Mouse (Mus musculus): ENCODE results near the gene Slc34a2. TPM values are rescaled to one million over a fixed set of nuclear protein-coding genes. Genes with fewer than 3 reads are reported as not detected.

Slc34a2 gene
- polyA plus RNA-seq, 1 experiment, result 42.3 TPM

GRCm38 (mm10) chr5:53009770-53010133 lies 28.1 kb upstream of the Slc34a2 start:
- H3K27ac ChIP-seq (ENCODE audit: control insufficient read depth, insufficient read depth, low read depth, low read length), result no peak overlapping the region
- H3K4me1 ChIP-seq (ENCODE audit: control insufficient read depth, insufficient read depth, low read length), result no peaks in the 10 kb centered on the region
- no peaks in the 10 kb centered on the region for H3K27me3 ChIP-seq (ENCODE audit: control insufficient read depth, insufficient read depth, low read length)
- H3K36me3 ChIP-seq (ENCODE audit: control insufficient read depth, insufficient read depth, low read length), result no peaks in the 10 kb centered on the region
- no peak for TF ChIP-seq POLR2A (IDR thresholded peaks at IDR 0.05; ENCODE audit: control insufficient read depth, low read depth, low read length)
- no peak for TF ChIP-seq CTCF (IDR thresholded peaks at IDR 0.05; ENCODE audit: control insufficient read depth, insufficient read depth, insufficient replicate concordance, low read depth, low read length)
- H3K4me3 ChIP-seq (ENCODE audit: control insufficient read depth, low read depth, low read length), result no peak overlapping the region

DNA sequence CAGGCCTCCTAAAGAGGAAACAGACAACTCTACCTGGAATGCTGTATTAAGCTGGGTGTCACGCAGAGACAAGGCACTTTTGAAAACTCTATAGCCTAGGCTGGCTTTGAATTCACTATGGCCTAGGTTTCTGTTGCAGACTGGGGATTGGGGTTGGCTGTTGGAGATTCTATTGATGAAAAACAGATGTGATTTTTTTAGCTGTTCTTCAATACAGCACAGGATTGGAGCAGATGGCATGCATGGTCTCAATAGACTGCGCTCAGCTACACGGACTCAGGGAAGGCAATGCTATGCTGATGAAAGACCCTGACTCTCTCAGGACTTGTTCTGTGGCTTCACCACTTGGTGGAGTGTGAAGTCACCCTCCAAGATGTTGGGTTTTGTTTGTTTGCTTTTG lies 26.6 kb upstream of the Slc34a2 start:
- H3K36me3 ChIP-seq (ENCODE audit: control insufficient read depth, insufficient read depth, low read length), result no peaks in the 10 kb centered on the region
- no peak overlapping the region for H3K27ac ChIP-seq (ENCODE audit: control insufficient read depth, insufficient read depth, low read depth, low read length)
- H3K27me3 ChIP-seq (ENCODE audit: control insufficient read depth, insufficient read depth, low read length), result no peaks in the 10 kb centered on the region
- H3K4me1 ChIP-seq (ENCODE audit: control insufficient read depth, insufficient read depth, low read length), result no peaks in the 10 kb centered on the region
- TF ChIP-seq POLR2A (IDR thresholded peaks at IDR 0.05; ENCODE audit: control insufficient read depth, low read depth, low read length) (no peak), CTCF (IDR thresholded peaks at IDR 0.05; ENCODE audit: control insufficient read depth, insufficient read depth, insufficient replicate concordance, low read depth, low read length) (no peak)
- H3K4me3 ChIP-seq (ENCODE audit: control insufficient read depth, low read depth, low read length), result no peak overlapping the region

DNA sequence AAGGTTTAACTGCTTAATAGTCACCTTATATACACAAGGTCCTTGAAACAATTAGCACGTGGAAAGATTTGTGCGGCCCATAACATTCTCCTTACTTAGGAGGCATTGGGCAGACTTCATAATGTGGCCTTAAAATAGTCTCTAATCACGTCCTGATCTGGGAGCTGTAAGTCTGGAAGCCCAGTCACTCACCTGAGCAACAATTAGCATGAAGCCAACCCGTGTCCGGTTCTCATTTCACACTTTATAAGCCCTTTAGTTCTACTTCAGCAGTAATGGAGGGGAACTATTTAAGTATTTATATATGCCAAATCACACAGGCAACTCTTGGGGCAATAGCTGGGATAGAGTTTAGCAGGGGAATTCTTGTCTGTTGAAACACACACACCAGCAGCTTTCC lies 21.3 kb upstream of the Slc34a2 start:
- no peak overlapping the region for H3K4me3 ChIP-seq (ENCODE audit: control insufficient read depth, low read depth, low read length)
- H3K4me1 ChIP-seq (ENCODE audit: control insufficient read depth, insufficient read depth, low read length), result no peaks in the 10 kb centered on the region
- H3K27me3 ChIP-seq (ENCODE audit: control insufficient read depth, insufficient read depth, low read length), result no peaks in the 10 kb centered on the region
- no peak overlapping the region for H3K27ac ChIP-seq (ENCODE audit: control insufficient read depth, insufficient read depth, low read depth, low read length)
- no peak for TF ChIP-seq CTCF (IDR thresholded peaks at IDR 0.05; ENCODE audit: control insufficient read depth, insufficient read depth, insufficient replicate concordance, low read depth, low read length)
- H3K36me3 ChIP-seq (ENCODE audit: control insufficient read depth, insufficient read depth, low read length), result no peaks in the 10 kb centered on the region

DNA sequence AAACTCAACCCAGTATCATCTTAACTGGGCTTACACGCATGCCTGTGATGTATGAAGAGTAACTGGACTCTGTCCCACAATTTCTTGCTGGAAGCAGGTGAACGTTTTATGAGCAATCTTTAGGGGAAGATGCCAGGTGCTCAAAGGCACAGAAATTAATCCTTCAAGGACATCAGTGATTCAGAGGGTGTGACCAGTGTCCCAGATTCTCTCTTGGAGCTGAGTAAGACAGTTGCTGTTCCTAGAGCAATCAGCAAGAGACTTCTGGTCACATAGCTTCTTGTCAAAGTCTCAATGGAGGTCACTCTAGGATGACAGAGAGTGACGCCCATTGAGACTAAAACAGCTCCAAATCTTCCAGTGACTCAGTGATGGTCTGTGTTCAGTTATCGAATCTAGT lies 19.6 kb upstream of the Slc34a2 start:
- H3K4me1 ChIP-seq (ENCODE audit: control insufficient read depth, insufficient read depth, low read length), result no peaks in the 10 kb centered on the region
- TF ChIP-seq POLR2A (IDR thresholded peaks at IDR 0.05; ENCODE audit: control insufficient read depth, low read depth, low read length) (no peak), CTCF (IDR thresholded peaks at IDR 0.05; ENCODE audit: control insufficient read depth, insufficient read depth, insufficient replicate concordance, low read depth, low read length) (no peak)
- H3K4me3 ChIP-seq (ENCODE audit: control insufficient read depth, low read depth, low read length), result no peak overlapping the region
- no peak overlapping the region for H3K27ac ChIP-seq (ENCODE audit: control insufficient read depth, insufficient read depth, low read depth, low read length)
- no peaks in the 10 kb centered on the region for H3K36me3 ChIP-seq (ENCODE audit: control insufficient read depth, insufficient read depth, low read length)
- no peaks in the 10 kb centered on the region for H3K27me3 ChIP-seq (ENCODE audit: control insufficient read depth, insufficient read depth, low read length)

DNA sequence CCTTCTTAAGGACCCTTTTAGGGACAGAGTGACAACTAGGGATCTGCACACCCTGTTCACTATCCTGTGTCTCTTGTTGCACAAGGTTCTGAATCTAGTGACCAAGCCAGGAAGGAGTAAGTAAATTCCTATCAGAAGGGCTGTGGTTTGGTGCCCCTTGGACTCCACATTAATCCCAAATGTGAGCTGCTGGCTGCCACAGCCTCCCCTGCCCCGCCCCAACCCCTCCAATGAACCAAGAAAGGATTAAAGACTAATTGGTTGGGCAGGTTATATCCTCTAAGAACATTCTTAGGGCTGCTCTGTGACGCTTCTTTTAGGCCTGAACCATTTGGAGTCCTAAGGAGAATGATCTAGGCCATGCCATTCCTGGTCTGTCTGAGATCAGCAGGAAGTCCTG lies 14.4 kb upstream of the Slc34a2 start:
- no peaks in the 10 kb centered on the region for H3K27me3 ChIP-seq (ENCODE audit: control insufficient read depth, insufficient read depth, low read length)
- TF ChIP-seq POLR2A (IDR thresholded peaks at IDR 0.05; ENCODE audit: control insufficient read depth, low read depth, low read length), result no peak
- no peak for TF ChIP-seq CTCF (IDR thresholded peaks at IDR 0.05; ENCODE audit: control insufficient read depth, insufficient read depth, insufficient replicate concordance, low read depth, low read length)
- no peak overlapping the region for H3K27ac ChIP-seq (ENCODE audit: control insufficient read depth, insufficient read depth, low read depth, low read length)
- H3K36me3 ChIP-seq (ENCODE audit: control insufficient read depth, insufficient read depth, low read length), result no peaks in the 10 kb centered on the region
- no peak overlapping the region for H3K4me3 ChIP-seq (ENCODE audit: control insufficient read depth, low read depth, low read length)
- H3K4me1 ChIP-seq (ENCODE audit: control insufficient read depth, insufficient read depth, low read length), result no peaks in the 10 kb centered on the region

GRCm38 (mm10) chr5:53023901-53024300 lies 14.0 kb upstream of the Slc34a2 start:
- Histone ChIP-seq H3K27ac (ENCODE audit: control insufficient read depth, insufficient read depth, low read depth, low read length) (no peak overlapping the region), H3K36me3 (ENCODE audit: control insufficient read depth, insufficient read depth, low read length) (no peaks in the 10 kb centered on the region), H3K4me1 (ENCODE audit: control insufficient read depth, insufficient read depth, low read length) (no peaks in the 10 kb centered on the region), H3K4me3 (ENCODE audit: control insufficient read depth, low read depth, low read length) (no peak overlapping the region), H3K27me3 (ENCODE audit: control insufficient read depth, insufficient read depth, low read length) (no peaks in the 10 kb centered on the region)
- TF ChIP-seq CTCF (IDR thresholded peaks at IDR 0.05; ENCODE audit: control insufficient read depth, insufficient read depth, insufficient replicate concordance, low read depth, low read length) (no peak), POLR2A (IDR thresholded peaks at IDR 0.05; ENCODE audit: control insufficient read depth, low read depth, low read length) (no peak)

DNA sequence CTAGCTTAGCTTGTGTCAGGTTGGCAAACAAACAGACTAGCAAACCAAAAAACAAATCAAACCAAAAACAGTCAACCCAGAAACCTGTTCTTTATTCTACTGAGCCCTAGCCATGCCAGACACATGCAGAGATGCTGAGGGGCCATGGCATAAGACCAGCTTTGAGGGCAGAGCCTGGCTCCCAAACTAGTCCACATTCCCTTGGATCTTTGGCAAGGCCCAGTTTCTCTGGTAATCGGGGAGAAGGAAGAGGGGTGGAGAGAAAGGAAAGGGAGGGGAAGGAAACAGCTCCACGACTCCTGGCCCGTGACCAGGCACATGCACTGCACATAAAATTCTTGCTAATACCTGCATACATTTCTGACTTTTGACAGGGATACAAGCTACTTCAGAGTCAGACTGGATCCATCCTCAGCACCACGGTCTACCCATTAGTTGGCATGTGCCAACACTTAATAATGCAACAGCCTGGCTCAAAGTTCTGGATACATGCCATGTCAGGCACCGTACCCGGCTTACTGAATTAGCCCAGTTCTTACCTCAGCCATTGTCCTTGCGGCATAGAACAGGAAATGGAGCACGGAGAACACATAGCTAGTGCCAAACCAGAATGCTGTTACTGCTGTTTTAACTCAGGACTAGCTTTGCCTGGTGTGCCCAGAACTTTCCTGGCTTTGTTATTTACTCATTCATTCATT lies 12.5 kb upstream of the Slc34a2 start:
- no peaks in the 10 kb centered on the region for H3K36me3 ChIP-seq (ENCODE audit: control insufficient read depth, insufficient read depth, low read length)

DNA sequence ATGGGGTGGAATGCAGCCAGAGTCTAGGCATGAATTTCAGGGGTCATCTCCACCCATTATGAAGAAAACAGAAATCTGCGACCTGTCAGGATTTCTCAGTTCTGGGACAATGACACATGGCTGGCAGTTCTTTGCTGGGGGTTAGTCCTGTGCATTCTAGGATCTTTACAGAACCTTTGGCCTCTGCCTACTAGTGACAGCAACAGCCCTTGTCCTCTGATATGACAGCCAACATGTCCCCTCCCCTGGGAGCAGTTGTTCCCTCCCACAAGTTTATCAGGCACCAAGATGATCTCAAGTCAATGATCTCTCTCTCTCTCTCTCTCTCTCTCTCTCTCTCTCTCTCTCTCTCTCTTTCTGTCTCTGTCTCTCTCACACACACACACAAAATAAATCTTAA lies 6.5 kb upstream of the Slc34a2 start:
- Histone ChIP-seq H3K4me1 (ENCODE audit: control insufficient read depth, insufficient read depth, low read length) (no peaks in the 10 kb centered on the region), H3K27ac (ENCODE audit: control insufficient read depth, insufficient read depth, low read depth, low read length) (no peak overlapping the region), H3K36me3 (ENCODE audit: control insufficient read depth, insufficient read depth, low read length) (no peaks in the 10 kb centered on the region), H3K4me3 (ENCODE audit: control insufficient read depth, low read depth, low read length) (no peak overlapping the region), H3K27me3 (ENCODE audit: control insufficient read depth, insufficient read depth, low read length) (no peaks in the 10 kb centered on the region)
- TF ChIP-seq CTCF (IDR thresholded peaks at IDR 0.05; ENCODE audit: control insufficient read depth, insufficient read depth, insufficient replicate concordance, low read depth, low read length) (no peak), POLR2A (IDR thresholded peaks at IDR 0.05; ENCODE audit: control insufficient read depth, low read depth, low read length) (no peak)

More for the DNA sequence above, 12.5 kb upstream of the Slc34a2 start:
- TF ChIP-seq POLR2A (IDR thresholded peaks at IDR 0.05; ENCODE audit: control insufficient read depth, low read depth, low read length), result no peak
- no peak for TF ChIP-seq CTCF (IDR thresholded peaks at IDR 0.05; ENCODE audit: control insufficient read depth, insufficient read depth, insufficient replicate concordance, low read depth, low read length)
- no peaks in the 10 kb centered on the region for H3K4me1 ChIP-seq (ENCODE audit: control insufficient read depth, insufficient read depth, low read length)
- no peaks in the 10 kb centered on the region for H3K27me3 ChIP-seq (ENCODE audit: control insufficient read depth, insufficient read depth, low read length)
- no peak overlapping the region for H3K4me3 ChIP-seq (ENCODE audit: control insufficient read depth, low read depth, low read length)
- H3K27ac ChIP-seq (ENCODE audit: control insufficient read depth, insufficient read depth, low read depth, low read length), result no peak overlapping the region

Measured in testis, adult 2 months (tissue).